Mouse (Mus musculus) G1E (cell line): Measurements from ENCODE around the gene Btbd18. TPM values are rescaled to one million over a fixed set of nuclear protein-coding genes. Genes with fewer than 3 reads are reported as not detected.
A peak's percentile ranks its signal among the peaks of the same experiment; 100 is the strongest.

Experiments used
- ATAC-seq: 2 replicates; pipeline ENCODE4 v1.8.0; 2016; ENCODE audit warnings: mild to moderate bottlenecking; ENCODE audit not compliant: insufficient number of reproducible peaks, poor library complexity, low FRiP score, severe bottlenecking; ENCODE audit errors: extremely low read depth
- DNase-seq: peaks from one replicate; pipeline ENCODE4 v3.0.0; 2012; ENCODE audit warnings: low spot score
- H3K27me3 ChIP-seq: 2 replicates; pipeline ENCODE4 v1.6.1; 2012; ENCODE audit warnings: mild to moderate bottlenecking, low read length, inconsistent platforms; ENCODE audit not compliant: insufficient read depth
- H3K36me3 ChIP-seq: replicated peaks from 2 replicates; pipeline ENCODE3; 2012; ENCODE audit warnings: mild to moderate bottlenecking, inconsistent platforms
- H3K4me1 ChIP-seq: 2 replicates; pipeline ENCODE4 v1.6.1; 2012; ENCODE audit warnings: low read depth, low read length, inconsistent platforms, mixed read lengths; ENCODE audit not compliant: insufficient read depth
- H3K4me3 ChIP-seq: 2 replicates; pipeline ENCODE4 v1.5.1; 2012; ENCODE audit warnings: low read depth, mild to moderate bottlenecking, inconsistent platforms, low read length, moderate library complexity, mixed read lengths
- H3K9me3 ChIP-seq: replicated peaks from 2 replicates; pipeline ENCODE4 v1.6.1; 2012; ENCODE audit warnings: inconsistent platforms
- CTCF ChIP-seq: IDR thresholded peaks from 2 replicates; pipeline ENCODE4 v1.5.1; 2012; ENCODE audit warnings: low read depth, low read length, inconsistent platforms, mixed read lengths
- GATA1 ChIP-seq: IDR thresholded peaks from 2 replicates; pipeline ENCODE4 v1.6.1; 2012; ENCODE audit warnings: borderline replicate concordance, low read length, inconsistent platforms, mixed read lengths
- GATA2 ChIP-seq: IDR thresholded peaks from 2 replicates; pipeline ENCODE4 v1.6.1; 2012; ENCODE audit warnings: low read depth, low read length, inconsistent platforms, borderline replicate concordance
- POLR2AphosphoS5 ChIP-seq: IDR thresholded peaks from 2 replicates; pipeline ENCODE4 v1.6.1; 2012; ENCODE audit warnings: low read depth, low read length, inconsistent platforms; ENCODE audit not compliant: insufficient replicate concordance
- TAL1 ChIP-seq: conservative IDR thresholded peaks from 2 replicates; pipeline ENCODE4 v1.6.1; 2012; ENCODE audit warnings: low read depth, low read length, inconsistent platforms, mixed read lengths
- polyA plus RNA-seq: library from polyadenylated mRNA; stranded (reverse); fragments of >175 nt; gene quantifications from 2 replicates; pipeline ENCODE4 v1.2.3, GENCODE M21; 2012
- total RNA-seq, 2 experiments: library from RNA; stranded (forward) in 1 of 2; stranded (reverse) in 1 of 2; fragments of 200-1000 nt in 1 of 2; fragments of >200 nt in 1 of 2; fragmentation: Nextera tagmentation in 1 of 2; gene quantifications; 2 replicates each; pipeline ENCODE4 v1.2.3; 2014 to 2017

Gene Btbd18
- total and polyA plus RNA-seq, 3 experiments, result 0.16 TPM; not detected in 2

DNA sequence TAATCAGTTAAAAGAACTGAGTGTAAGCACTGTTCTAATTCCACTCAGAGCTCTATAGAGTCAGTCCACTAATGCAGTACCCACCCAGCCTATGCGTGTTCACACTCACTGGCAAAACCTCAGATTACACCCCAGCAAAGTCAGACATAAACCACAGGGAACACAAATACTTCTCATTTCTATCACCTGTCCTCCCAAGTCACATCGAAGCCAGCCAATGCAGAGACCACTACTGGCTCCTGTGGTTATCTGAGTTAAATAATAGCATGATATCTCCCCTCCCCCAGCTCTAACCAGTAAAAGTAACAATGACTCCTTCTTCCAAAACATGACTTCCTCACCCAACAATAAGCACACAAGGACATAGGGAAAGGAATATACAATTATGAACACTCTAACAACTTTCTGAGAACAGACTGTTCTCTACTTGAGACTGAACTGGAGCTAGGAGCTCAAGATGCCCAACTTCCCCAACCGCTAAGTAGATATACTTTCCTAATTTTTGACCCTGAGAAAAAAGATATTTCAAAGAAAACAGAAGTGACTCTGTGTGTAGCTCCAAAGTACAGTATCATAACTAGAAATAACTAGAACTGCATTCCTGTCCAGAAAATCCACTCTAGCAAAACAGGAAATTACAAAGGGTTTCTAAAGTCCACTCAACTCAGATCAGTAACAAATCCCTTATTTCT lies 35.3 kb upstream of the Btbd18 start:
- DNase-seq, result no peak
- no peak for TF ChIP-seq GATA2
- TF ChIP-seq CTCF, result no peak
- no peak for TF ChIP-seq GATA1
- no peak for TF ChIP-seq POLR2AphosphoS5
- no peak for TF ChIP-seq TAL1
- no peaks in the 10 kb centered on the region for H3K9me3 ChIP-seq
- peaks cover 57% of the 10 kb centered on the region for H3K36me3 ChIP-seq
- no peaks in the 10 kb centered on the region for H3K27me3 ChIP-seq
- ATAC-seq, result no peak
- H3K4me1 ChIP-seq, result peaks cover 65% of the 10 kb centered on the region
- no peak overlapping the region for H3K4me3 ChIP-seq

GRCm38 (mm10) chr2:84624201-84624600 lies 34.7 kb upstream of the Btbd18 start:
- Histone ChIP-seq H3K36me3 (peaks cover 55% of the 10 kb centered on the region), H3K9me3 (no peaks in the 10 kb centered on the region), H3K4me3 (peak overlapping the region; percentile 53; the same call in 1 of the 2 replicates), H3K4me1 (peaks cover 59% of the 10 kb centered on the region), H3K27me3 (no peaks in the 10 kb centered on the region)
- DNase-seq (no peak), ATAC-seq (no peak)
- TF ChIP-seq GATA2 (no peak), GATA1 (no peak), POLR2AphosphoS5 (no peak), TAL1 (no peak), CTCF (no peak)

- H3K4me3 ChIP-seq, result no peak overlapping the region
- DNase-seq (no peak), ATAC-seq (no peak)
- no peaks in the 10 kb centered on the region for H3K27me3 ChIP-seq
- TF ChIP-seq CTCF, result no peak
- TF ChIP-seq TAL1, result no peak
- TF ChIP-seq GATA2, result no peak
- no peak for TF ChIP-seq GATA1
- TF ChIP-seq POLR2AphosphoS5, result no peak
- peaks cover 54% of the 10 kb centered on the region for H3K4me1 ChIP-seq
- peaks cover 41% of the 10 kb centered on the region for H3K36me3 ChIP-seq
- no peaks in the 10 kb centered on the region for H3K9me3 ChIP-seq
These were observed 32.4 kb upstream of the Btbd18 start for GRCm38 (mm10) chr2:84626366-84626975.

DNA sequence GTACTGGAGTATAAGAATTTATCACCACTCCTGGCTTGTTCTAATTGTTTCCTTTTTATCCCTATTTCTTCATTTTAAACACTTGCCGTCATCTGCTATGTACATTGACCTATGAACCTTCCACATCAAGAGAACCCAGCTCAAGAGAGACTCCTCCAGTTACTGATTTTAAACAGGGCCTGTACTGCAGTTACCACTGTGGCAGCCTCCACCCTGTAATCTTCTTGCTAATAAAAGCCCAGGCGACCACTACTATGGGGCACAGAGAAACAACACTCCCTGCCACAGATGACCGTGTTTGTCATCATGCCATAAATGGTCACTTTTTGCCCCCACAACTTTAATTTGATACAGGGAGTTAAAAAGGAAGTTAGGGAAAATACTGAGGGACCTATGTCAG lies 31.8 kb upstream of the Btbd18 start:
- ATAC-seq (no peak), DNase-seq (no peak)
- Histone ChIP-seq H3K4me3 (no peak overlapping the region), H3K4me1 (peaks cover 57% of the 10 kb centered on the region), H3K27me3 (no peaks in the 10 kb centered on the region), H3K9me3 (no peaks in the 10 kb centered on the region), H3K36me3 (peaks cover 44% of the 10 kb centered on the region)
- TF ChIP-seq GATA2 (no peak), CTCF (no peak), POLR2AphosphoS5 (no peak), TAL1 (no peak), GATA1 (no peak)

GRCm38 (mm10) chr2:84632001-84632400 lies 26.9 kb upstream of the Btbd18 start:
- peaks cover 56% of the 10 kb centered on the region for H3K4me1 ChIP-seq
- no peaks in the 10 kb centered on the region for H3K27me3 ChIP-seq
- H3K4me3 ChIP-seq, result no peak overlapping the region
- ATAC-seq (no peak), DNase-seq (no peak)
- TF ChIP-seq CTCF (no peak), TAL1 (no peak), GATA2 (no peak), GATA1 (no peak), POLR2AphosphoS5 (no peak)
- no peaks in the 10 kb centered on the region for H3K9me3 ChIP-seq
- peaks cover 39% of the 10 kb centered on the region for H3K36me3 ChIP-seq

DNA sequence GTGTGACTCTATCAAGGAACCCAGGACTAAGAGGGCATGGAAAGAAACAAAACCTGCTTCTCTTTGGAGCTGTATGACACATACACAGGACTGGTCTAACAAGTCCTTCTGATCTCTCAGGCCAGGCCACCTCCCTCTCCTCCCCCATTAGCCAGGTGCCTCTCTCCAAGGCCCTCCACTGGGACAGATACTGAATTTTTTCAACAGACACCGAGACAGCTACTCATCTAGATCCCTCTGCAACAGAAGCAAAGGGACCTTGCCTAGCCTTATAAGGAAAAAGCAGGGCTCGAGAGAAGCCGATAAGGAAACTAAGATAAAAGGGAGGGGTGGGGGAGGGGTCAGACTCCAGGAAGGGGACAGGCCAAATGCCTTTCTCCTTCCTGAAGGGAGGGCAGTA lies 25.9 kb upstream of the Btbd18 start:
- DNase-seq, result no peak
- H3K4me3 ChIP-seq, result peak overlapping the region; percentile 42; the same call in 1 of the 2 replicates
- H3K27me3 ChIP-seq, result no peaks in the 10 kb centered on the region
- H3K36me3 ChIP-seq, result peaks cover 44% of the 10 kb centered on the region
- H3K4me1 ChIP-seq, result peaks cover 60% of the 10 kb centered on the region
- H3K9me3 ChIP-seq, result no peaks in the 10 kb centered on the region
- peak; percentile 71 for ATAC-seq
- TF ChIP-seq TAL1 (no peak), GATA1 (no peak), CTCF (no peak), POLR2AphosphoS5 (no peak), GATA2 (no peak)
